Mouse (Mus musculus) myocyte (in vitro differentiated cells): ENCODE measurements around the gene Dner.

Experiments
- CEBPB ChIP-seq: IDR thresholded peaks from 2 replicates; pipeline ENCODE4 v1.6.1; 2011; ENCODE audit warnings: mild to moderate bottlenecking, moderate library complexity; ENCODE audit not compliant: poor library complexity, insufficient read depth, severe bottlenecking
- E2F4 ChIP-seq: IDR thresholded peaks from one replicate; pipeline ENCODE4 v1.6.1; 2011; ENCODE audit warnings: mild to moderate bottlenecking, control low read depth, moderate library complexity; ENCODE audit not compliant: insufficient read depth
- MAX ChIP-seq: IDR thresholded peaks from one replicate; pipeline ENCODE4 v1.6.1; 2011; ENCODE audit warnings: low read depth, mild to moderate bottlenecking, control low read depth
- MYOD1 ChIP-seq, 3 experiments: IDR thresholded peaks; one replicate each; pipeline ENCODE4 v1.6.1; 2011; ENCODE audit warnings: control low read depth in 2 of 3, low read depth in 2 of 3, mild to moderate bottlenecking in 2 of 3, moderate library complexity in 1 of 3; ENCODE audit not compliant: insufficient read length in 2 of 3, control insufficient read depth in 1 of 3
- MYOG ChIP-seq, 3 experiments: IDR thresholded peaks; one replicate each; pipeline ENCODE4 v1.6.1; 2011; ENCODE audit warnings: control low read depth in 2 of 3, low read depth in 2 of 3, mild to moderate bottlenecking in 2 of 3; ENCODE audit not compliant: insufficient read length in 2 of 3, control insufficient read depth in 1 of 3, insufficient read depth in 1 of 3
- POLR2A ChIP-seq: IDR thresholded peaks from one replicate; pipeline ENCODE4 v1.6.1; 2011; ENCODE audit warnings: low read depth, mild to moderate bottlenecking, control low read depth, moderate library complexity; ENCODE audit not compliant: insufficient read length
- POLR2AphosphoS2 ChIP-seq: IDR thresholded peaks from one replicate; pipeline ENCODE4 v1.6.1; 2011; ENCODE audit warnings: low read depth, control low read depth; ENCODE audit not compliant: insufficient read length
- REST ChIP-seq: IDR thresholded peaks from one replicate; pipeline ENCODE4 v1.6.1; 2011; ENCODE audit warnings: mild to moderate bottlenecking, control low read depth, moderate library complexity; ENCODE audit not compliant: insufficient read depth, insufficient read length
- SRF ChIP-seq: IDR thresholded peaks from one replicate; pipeline ENCODE4 v1.6.1; 2011; ENCODE audit warnings: low read depth; ENCODE audit not compliant: control insufficient read depth, insufficient read length
- TCF12 ChIP-seq: IDR thresholded peaks from one replicate; pipeline ENCODE4 v1.6.1; 2011; ENCODE audit warnings: mild to moderate bottlenecking, control low read depth; ENCODE audit not compliant: poor library complexity, insufficient read depth, severe bottlenecking
- TCF3 ChIP-seq: IDR thresholded peaks from one replicate; pipeline ENCODE4 v1.6.1; 2011; ENCODE audit warnings: low read depth, control low read depth; ENCODE audit not compliant: insufficient read length
- USF1 ChIP-seq: IDR thresholded peaks from one replicate; pipeline ENCODE4 v1.6.1; 2011; ENCODE audit warnings: low read depth, mild to moderate bottlenecking, control low read depth, moderate library complexity

- no peak for TF ChIP-seq MYOG (IDR thresholded peaks at IDR 0.05; ENCODE audit: control insufficient read depth in 1 of 3, insufficient read depth in 1 of 3, insufficient read length in 2 of 3, low read depth in 2 of 3)
- no peak for TF ChIP-seq MYOD1 (IDR thresholded peaks at IDR 0.05; ENCODE audit: control insufficient read depth in 1 of 3, insufficient read length in 2 of 3, low read depth in 2 of 3)
- no peak for TF ChIP-seq MAX
- TF ChIP-seq POLR2A = no peak
- TF ChIP-seq E2F4 = no peak
- TF ChIP-seq SRF = no peak
- no peak for TF ChIP-seq CEBPB
- no peak for TF ChIP-seq TCF12
- TF ChIP-seq USF1 = no peak
- no peak for TF ChIP-seq POLR2AphosphoS2
- TF ChIP-seq TCF3 = no peak
- no peak for TF ChIP-seq REST
Measured at GRCm38 (mm10) chr1:84380895-84381294, 315.1 kb downstream of the Dner start.
